Mouse (Mus musculus) retina, postnatal 1 day (tissue): ENCODE results near the gene Zfp827.

Experiments used
- DNase-seq: peaks from one replicate; pipeline ENCODE4 v3.0.0-alpha.2; 2012

Zfp827 gene

DNA sequence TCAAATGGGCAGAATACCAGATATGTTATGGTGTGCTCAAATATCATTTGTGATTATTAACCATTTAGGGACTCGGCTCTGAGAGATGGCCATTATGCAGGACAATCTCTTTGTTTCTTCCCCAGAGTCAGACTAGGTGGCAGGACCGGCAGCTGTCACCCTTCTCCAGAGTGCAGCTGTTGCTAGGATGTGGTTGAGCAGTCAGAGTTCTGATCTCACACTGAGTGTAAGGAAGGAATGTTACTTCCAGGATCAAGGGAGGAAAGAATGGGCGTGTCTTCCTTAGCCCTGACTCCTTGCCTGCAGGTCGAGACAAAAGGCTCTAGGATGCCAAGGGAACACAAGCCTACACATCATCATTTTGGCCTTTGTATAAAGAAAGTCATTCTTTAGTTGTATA, 199.0 kb downstream of the Zfp827 start:
- DNase-seq = no peak

- DNase-seq = no peak
Observed at GRCm38 (mm10) chr8:79227916-79228315, 199.7 kb downstream of the Zfp827 start.

- no peak for DNase-seq
Observed at GRCm38 (mm10) chr8:79229266-79229888, 201.1 kb downstream of the Zfp827 start.

- no peak for DNase-seq
Observed at GRCm38 (mm10) chr8:79239320-79239719, 211.1 kb downstream of the Zfp827 start.

DNA sequence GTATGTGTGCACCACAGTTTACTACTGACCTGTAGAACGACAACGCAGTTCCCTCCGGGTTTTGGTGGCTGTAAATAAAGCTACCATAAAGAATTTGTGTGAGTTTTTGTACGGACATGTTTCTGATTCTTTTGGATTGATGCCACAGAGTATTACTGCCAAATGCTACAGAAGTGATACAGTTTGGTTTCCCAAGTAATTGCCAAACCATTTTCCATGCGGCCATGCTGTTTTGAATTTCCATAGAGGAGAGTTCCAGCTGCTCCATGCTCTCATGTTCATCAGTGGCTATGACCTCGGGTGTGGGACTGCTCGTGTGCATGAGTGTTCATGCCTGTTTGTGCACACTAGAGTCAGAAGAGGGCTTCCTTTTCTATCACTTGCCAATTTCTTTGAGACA, 211.8 kb downstream of the Zfp827 start:
- no peak for DNase-seq
